In genomic region chr5:31715486-31716150, GRCm38 (mm10) we compare ENCODE assay signal across 17 mouse cellular contexts. TPM values are rescaled to one million over a fixed set of nuclear protein-coding genes. Genes with fewer than 3 reads are reported as not detected.
DNase-seq lines count a peak whose midpoint lies in the region; ATAC-seq and TF ChIP-seq lines count a peak whose summit lies in the region.
"Had no signal": no experiment of that assay in that cellular context is flagged by ENCODE, and none has a peak within 500 bp of the region (broad histone marks: within the 10 kb centered on the region; RNA-seq: fewer than 3 reads in every experiment).

No protein-coding gene starts in this region.

- H3K9ac ChIP-seq in limb, embryonic 14.5 days (ENCODE audit: low read depth, low read length, severe bottlenecking) = no peak overlapping the region
- H3K9ac ChIP-seq: liver, embryonic 13.5 days had no signal

- no peak for ATAC-seq in limb, embryonic 14.5 days (ENCODE audit: low FRiP score, low read depth)
- no peak for ATAC-seq in megakaryocyte, adult 5-6 weeks (ENCODE audit: poor library complexity, severe bottlenecking)
- ATAC-seq: forebrain, embryonic 16.5 days; hindbrain, postnatal 0 days had no signal

- no peak for TF ChIP-seq POLR2A in limb, embryonic 14.5 days (IDR thresholded peaks at IDR 0.05; ENCODE audit: borderline replicate concordance, extremely low read depth, insufficient read depth, insufficient read length)

- no peaks in the 10 kb centered on the region for H3K4me1 ChIP-seq in limb, embryonic 14.5 days (ENCODE audit: control insufficient read depth, insufficient read depth, low read length)
- no peaks in the 10 kb centered on the region for H3K4me1 ChIP-seq in limb, embryonic 10.5 days
- no peaks in the 10 kb centered on the region for H3K4me1 ChIP-seq in embryonic facial prominence, embryonic 10.5 days

- H3K4me2 ChIP-seq in limb, embryonic 14.5 days (replicated peaks; ENCODE audit: low read depth, low read length, severe bottlenecking) = no peak overlapping the region
- H3K4me2 ChIP-seq: liver, embryonic 13.5 days had no signal

- no peak overlapping the region for H3K27ac ChIP-seq in limb, embryonic 14.5 days (replicated peaks; ENCODE audit: low read depth, low read length)
- H3K27ac ChIP-seq in limb, embryonic 10.5 days = no peak overlapping the region
- no peak overlapping the region for H3K27ac ChIP-seq in embryonic facial prominence, embryonic 10.5 days (replicated peaks)
- H3K27ac ChIP-seq: hindbrain, postnatal 0 days; liver, embryonic 13.5 days had no signal

- WGBS in limb, embryonic 14.5 days = 52% methylated on average over 4 of the region's 4 CpGs
- 78% methylated on average over 4 of the region's 4 CpGs for WGBS in limb, embryonic 10.5 days
- 89% methylated on average over 4 of the region's 4 CpGs for WGBS in embryonic facial prominence, embryonic 10.5 days

- H3K36me3 ChIP-seq in limb, embryonic 14.5 days (ENCODE audit: control insufficient read depth, insufficient read depth, low read length) = no peaks in the 10 kb centered on the region
- H3K36me3 ChIP-seq in limb, embryonic 10.5 days = no peaks in the 10 kb centered on the region
- no peaks in the 10 kb centered on the region for H3K36me3 ChIP-seq in embryonic facial prominence, embryonic 10.5 days (replicated peaks)
- H3K36me3 ChIP-seq: liver, embryonic 13.5 days had no signal

- H3K9me3 ChIP-seq in limb, embryonic 14.5 days (ENCODE audit: control insufficient read depth, low read length) = no peaks in the 10 kb centered on the region
- H3K9me3 ChIP-seq in limb, embryonic 10.5 days (replicated peaks) = no peaks in the 10 kb centered on the region
- no peaks in the 10 kb centered on the region for H3K9me3 ChIP-seq in embryonic facial prominence, embryonic 10.5 days
- H3K9me3 ChIP-seq: liver, embryonic 13.5 days had no signal

- no peak overlapping the region for H3K4me3 ChIP-seq in limb, embryonic 14.5 days (replicated peaks; ENCODE audit: low read length)
- H3K4me3 ChIP-seq in limb, embryonic 10.5 days = no peak overlapping the region
- no peak overlapping the region for H3K4me3 ChIP-seq in embryonic facial prominence, embryonic 10.5 days
- H3K4me3 ChIP-seq: liver, embryonic 13.5 days had no signal

- peak; percentile 20 for DNase-seq in limb, embryonic 14.5 days (ENCODE audit: low spot score)
- no peak for DNase-seq in limb, embryonic 10.5 days (ENCODE audit: low spot score)
- DNase-seq in testis, postnatal 14 days (ENCODE audit: low spot score) = peak; percentile 20
- no peak for DNase-seq in testis, postnatal 10 days (ENCODE audit: low spot score)
- DNase-seq in adrenal gland, postnatal 14 days = peak; percentile 75
- no peak for DNase-seq in embryonic facial prominence, embryonic 10.5 days (ENCODE audit: low spot score)
- DNase-seq: cerebellum, adult 11 months; heart, adult 11 months; heart, postnatal 4 days; left cerebral cortex, postnatal 4 days; liver, embryonic 13.5 days; midbrain, embryonic 14.5 days; spleen, adult 18-20 months; thymus, postnatal 4 days had no signal

- H3K27me3 ChIP-seq in limb, embryonic 14.5 days (ENCODE audit: control insufficient read depth, insufficient read depth, low read length) = no peaks in the 10 kb centered on the region
- no peaks in the 10 kb centered on the region for H3K27me3 ChIP-seq in limb, embryonic 10.5 days (ENCODE audit: low read depth, poor library complexity, severe bottlenecking)
- H3K27me3 ChIP-seq in embryonic facial prominence, embryonic 10.5 days (replicated peaks; ENCODE audit: low read depth, poor library complexity, severe bottlenecking) = no peaks in the 10 kb centered on the region
- H3K27me3 ChIP-seq: liver, embryonic 13.5 days had no signal

RNA-seq across cellular contexts. Expression of gene Babam2, which starts 18.1 kb away (rescaled TPM):
- 22.7 and 23.4 TPM in 2 replicates for polyA plus RNA-seq in limb, embryonic 14.5 days (2012; rRNA removed)
- polyA plus RNA-seq in limb, embryonic 14.5 days (2014; fragmentation: Nextera tagmentation; extraction: Ambion mirVana) = 27.7 and 35.8 TPM in 2 replicates
- polyA plus RNA-seq in limb, embryonic 10.5 days (2016; fragmentation: Nextera tagmentation; extraction: Ambion mirVana) = 35.7 and 37.0 TPM in 2 replicates
- total RNA-seq in adrenal gland, postnatal 14 days (2021) = 65.4 and 72.3 TPM in 2 replicates
- total RNA-seq in megakaryocyte, adult 5-6 weeks (2015) = 106 and 112 TPM in 2 replicates
- total RNA-seq in megakaryocyte, adult 5-6 weeks (2017) = 41.2 and 55.3 TPM in 2 replicates
- 47.0 and 51.7 TPM in 2 replicates for polyA plus RNA-seq in embryonic facial prominence, embryonic 10.5 days (2016; fragmentation: Nextera tagmentation; extraction: Ambion mirVana)

RNA-seq across cellular contexts. Expression of gene Rbks, which starts 18.2 kb away (rescaled TPM):
- 1.5 and 1.9 TPM in 2 replicates for polyA plus RNA-seq in limb, embryonic 14.5 days (2012; rRNA removed)
- polyA plus RNA-seq in limb, embryonic 14.5 days (2014; fragmentation: Nextera tagmentation; extraction: Ambion mirVana) = 2.2 and 3.0 TPM in 2 replicates
- 4.9 and 5.0 TPM in 2 replicates for polyA plus RNA-seq in limb, embryonic 10.5 days (2016; fragmentation: Nextera tagmentation; extraction: Ambion mirVana)
- total RNA-seq in adrenal gland, postnatal 14 days (2021) = 10.2 and 10.3 TPM in 2 replicates
- 52.2 and 60.9 TPM in 2 replicates for total RNA-seq in megakaryocyte, adult 5-6 weeks (2015)
- 31.0 and 37.4 TPM in 2 replicates for total RNA-seq in megakaryocyte, adult 5-6 weeks (2017)
- polyA plus RNA-seq in embryonic facial prominence, embryonic 10.5 days (2016; fragmentation: Nextera tagmentation; extraction: Ambion mirVana) = 4.1 and 4.9 TPM in 2 replicates

Comparison
In these comparisons a context has a peak if more than half of its experiments do, and no peak if none do; other contexts are left out.
1. DNase-seq: peak in limb, embryonic 14.5 days (single experiment), testis, postnatal 14 days (single experiment) and adrenal gland, postnatal 14 days (single experiment); none in limb, embryonic 10.5 days (single experiment), testis, postnatal 10 days (single experiment) and embryonic facial prominence, embryonic 10.5 days (single experiment).